Mouse (Mus musculus): Measurements from ENCODE around the gene Ildr1. TPM values are rescaled to one million over a fixed set of nuclear protein-coding genes. Genes with fewer than 3 reads are reported as not detected.

Gene Ildr1
- polyA plus RNA-seq, 1 experiment from 2014 or later, result not detected

DNA sequence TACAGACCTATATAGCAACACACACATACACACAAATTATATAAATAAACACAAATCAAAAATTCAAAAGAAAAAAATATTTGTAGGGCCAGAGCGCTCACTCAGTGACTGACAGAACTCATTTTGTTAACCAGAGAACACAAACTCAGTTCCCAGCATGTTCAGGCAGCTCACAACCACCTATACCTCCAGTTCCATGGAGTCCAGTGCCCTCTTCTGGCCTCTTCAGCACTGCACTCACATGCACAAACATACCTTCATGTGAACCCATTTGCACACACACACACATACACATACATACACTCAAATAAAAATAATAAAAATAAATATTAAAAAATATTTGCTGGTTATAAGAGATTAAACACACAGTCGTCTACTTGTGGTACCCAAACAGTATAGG is 17.0 kb downstream of the Ildr1 start:
- H3K4me2 ChIP-seq, result no peak overlapping the region
- H3K4me1 ChIP-seq (replicated peaks; ENCODE audit: control insufficient read depth, insufficient read depth, low read length), result no peaks in the 10 kb centered on the region
- H3K27me3 ChIP-seq (replicated peaks; ENCODE audit: control insufficient read depth, insufficient read depth, low read length), result no peaks in the 10 kb centered on the region
- ATAC-seq (replicated peaks; ENCODE audit: low FRiP score), result no peak
- 76% methylated on average over 2 of the region's 2 CpGs for WGBS
- H3K9ac ChIP-seq (ENCODE audit: low read depth, low read length), result no peak overlapping the region
- H3K9me3 ChIP-seq (ENCODE audit: control insufficient read depth, low read length), result no peaks in the 10 kb centered on the region
- no peak for DNase-seq (ENCODE audit: low spot score)
- H3K4me3 ChIP-seq (ENCODE audit: low read depth, low read length), result no peak overlapping the region
- H3K36me3 ChIP-seq (ENCODE audit: control insufficient read depth, insufficient read depth, low read length), result no peaks in the 10 kb centered on the region
- H3K27ac ChIP-seq (ENCODE audit: low read depth, low read length), result no peak overlapping the region

DNA sequence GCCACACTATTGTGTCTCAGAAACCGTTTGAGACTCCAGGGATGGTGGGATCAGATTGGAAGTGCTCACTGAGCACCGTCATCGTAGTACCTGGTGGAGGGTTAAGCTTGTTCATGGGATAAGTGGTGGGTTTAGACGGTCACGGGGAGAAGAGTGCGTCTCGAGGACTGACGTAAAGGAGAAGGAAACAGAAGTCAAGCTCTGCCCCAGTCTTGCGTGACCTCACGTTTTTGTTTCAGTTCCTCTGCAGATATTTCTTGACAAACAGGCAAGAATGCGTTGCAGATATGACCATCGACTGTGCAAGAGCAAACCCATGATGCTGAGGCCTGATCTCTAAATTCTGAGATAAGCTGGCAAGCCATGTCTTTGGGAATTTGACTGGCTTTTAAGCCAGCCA is 18.0 kb downstream of the Ildr1 start:
- Histone ChIP-seq H3K36me3 (ENCODE audit: control insufficient read depth, insufficient read depth, low read length) (no peaks in the 10 kb centered on the region), H3K9me3 (ENCODE audit: control insufficient read depth, low read length) (no peaks in the 10 kb centered on the region), H3K4me2 (no peak overlapping the region), H3K9ac (ENCODE audit: low read depth, low read length) (no peak overlapping the region), H3K4me3 (ENCODE audit: low read depth, low read length) (no peak overlapping the region), H3K4me1 (replicated peaks; ENCODE audit: control insufficient read depth, insufficient read depth, low read length) (no peaks in the 10 kb centered on the region), H3K27ac (ENCODE audit: low read depth, low read length) (no peak overlapping the region), H3K27me3 (replicated peaks; ENCODE audit: control insufficient read depth, insufficient read depth, low read length) (no peaks in the 10 kb centered on the region)
- 83% methylated on average over 12 of the region's 12 CpGs for WGBS
- ATAC-seq (replicated peaks; ENCODE audit: low FRiP score) (no peak), DNase-seq (ENCODE audit: low spot score) (no peak)

DNA sequence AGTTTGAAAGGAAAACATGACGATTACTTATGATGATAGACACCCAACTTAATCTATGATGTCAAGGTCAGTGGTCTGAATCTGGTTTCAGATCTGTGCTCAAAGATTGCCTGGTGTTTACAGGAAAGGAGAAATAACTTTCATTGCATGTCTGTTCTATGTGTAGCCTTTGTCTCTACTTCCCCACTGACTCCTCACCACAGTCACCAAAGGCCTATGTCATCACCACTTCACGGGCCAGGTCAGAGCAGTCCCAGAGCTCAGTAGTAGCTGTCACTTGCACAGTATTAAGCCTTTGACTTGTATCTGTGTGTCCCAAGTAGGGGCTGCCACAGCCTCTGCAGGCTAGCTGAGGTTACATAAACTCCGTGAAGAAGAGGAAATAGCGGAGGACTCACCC is 23.7 kb downstream of the Ildr1 start:
- no peaks in the 10 kb centered on the region for H3K9me3 ChIP-seq (ENCODE audit: control insufficient read depth, low read length)
- no peak overlapping the region for H3K4me2 ChIP-seq
- 60% methylated on average over 4 of the region's 4 CpGs for WGBS
- H3K9ac ChIP-seq (ENCODE audit: low read depth, low read length), result no peak overlapping the region
- no peak for ATAC-seq (replicated peaks; ENCODE audit: low FRiP score)
- H3K36me3 ChIP-seq (ENCODE audit: control insufficient read depth, insufficient read depth, low read length), result no peaks in the 10 kb centered on the region
- no peak overlapping the region for H3K4me3 ChIP-seq (ENCODE audit: low read depth, low read length)
- no peak overlapping the region for H3K27ac ChIP-seq (ENCODE audit: low read depth, low read length)
- no peaks in the 10 kb centered on the region for H3K4me1 ChIP-seq (replicated peaks; ENCODE audit: control insufficient read depth, insufficient read depth, low read length)
- peaks cover 11% of the 10 kb centered on the region; the same call in 1 of the 2 replicates for H3K27me3 ChIP-seq (replicated peaks; ENCODE audit: control insufficient read depth, insufficient read depth, low read length)
- DNase-seq (ENCODE audit: low spot score), result no peak

DNA sequence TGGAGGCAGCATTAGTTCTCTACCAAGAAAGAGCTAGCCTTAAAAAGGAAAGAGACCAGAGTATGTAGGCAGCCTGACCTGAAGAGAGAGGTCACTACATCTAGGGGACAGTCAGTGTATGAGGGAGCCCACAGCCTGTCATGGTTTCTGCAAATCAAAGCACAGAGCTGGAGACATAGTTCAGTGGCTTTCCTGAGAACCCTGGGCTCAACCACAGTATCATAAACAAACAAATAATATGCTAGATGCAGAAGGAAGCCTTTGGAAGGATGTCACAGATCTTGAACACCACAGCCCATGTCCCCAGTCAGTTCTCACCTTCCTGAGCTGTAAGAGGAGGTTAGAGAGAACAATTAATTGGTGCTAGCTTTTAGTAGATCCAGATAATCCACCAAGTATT is 24.9 kb downstream of the Ildr1 start:
- H3K4me3 ChIP-seq (ENCODE audit: low read depth, low read length), result no peak overlapping the region
- H3K4me2 ChIP-seq, result no peak overlapping the region
- no peak for DNase-seq (ENCODE audit: low spot score)
- H3K4me1 ChIP-seq (replicated peaks; ENCODE audit: control insufficient read depth, insufficient read depth, low read length), result no peaks in the 10 kb centered on the region
- no peaks in the 10 kb centered on the region for H3K36me3 ChIP-seq (ENCODE audit: control insufficient read depth, insufficient read depth, low read length)
- H3K27me3 ChIP-seq (replicated peaks; ENCODE audit: control insufficient read depth, insufficient read depth, low read length), result peaks cover 16% of the 10 kb centered on the region
- no peak overlapping the region for H3K27ac ChIP-seq (ENCODE audit: low read depth, low read length)
- H3K9me3 ChIP-seq (ENCODE audit: control insufficient read depth, low read length), result no peaks in the 10 kb centered on the region
- no peak overlapping the region for H3K9ac ChIP-seq (ENCODE audit: low read depth, low read length)
- ATAC-seq (replicated peaks; ENCODE audit: low FRiP score), result no peak

DNA sequence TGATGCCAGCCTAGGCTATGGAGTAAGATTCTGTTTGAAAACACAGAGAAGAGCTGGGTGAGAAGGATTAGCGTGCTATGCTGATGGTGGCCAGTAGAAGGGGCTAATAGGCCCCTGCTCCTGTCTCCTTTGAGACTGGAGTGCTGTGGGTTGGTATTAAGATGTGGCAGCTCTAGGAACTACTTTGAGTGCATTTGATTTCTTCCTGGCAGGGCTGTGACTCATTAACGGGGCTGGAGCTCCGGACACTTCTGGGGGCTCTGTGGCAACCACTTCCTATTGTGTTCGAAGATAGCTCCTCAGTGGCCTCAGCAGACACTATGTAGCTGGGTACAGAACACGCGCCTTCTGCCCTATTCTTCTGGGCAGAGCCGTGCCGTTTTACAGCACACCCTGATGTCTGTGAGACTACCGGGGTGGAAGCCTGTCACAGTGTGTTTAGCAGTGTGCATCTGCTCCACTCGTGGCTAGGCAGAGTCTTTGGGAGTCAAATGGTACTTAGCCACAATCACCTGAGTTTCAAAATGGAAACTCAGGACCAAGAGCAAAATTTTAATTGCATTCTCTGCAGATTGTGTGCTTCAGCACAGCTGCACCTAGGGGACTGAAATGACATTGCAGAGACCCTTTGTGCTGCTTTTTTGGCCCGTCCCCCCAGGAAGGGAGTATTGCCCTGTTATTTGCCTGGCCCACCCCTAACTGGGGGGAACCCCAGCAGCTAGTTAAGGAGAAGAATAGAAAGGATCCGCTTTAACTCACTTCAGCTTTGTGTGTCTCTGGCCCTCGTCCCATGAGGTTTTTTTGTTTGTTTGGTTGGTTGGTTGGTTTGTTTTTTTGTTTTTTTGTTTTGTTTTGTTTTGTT is 26.6 kb downstream of the Ildr1 start:
- Histone ChIP-seq H3K4me2 (no peak overlapping the region), H3K27ac (ENCODE audit: low read depth, low read length) (no peak overlapping the region), H3K9me3 (ENCODE audit: control insufficient read depth, low read length) (no peaks in the 10 kb centered on the region), H3K4me3 (ENCODE audit: low read depth, low read length) (no peak overlapping the region), H3K4me1 (replicated peaks; ENCODE audit: control insufficient read depth, insufficient read depth, low read length) (no peaks in the 10 kb centered on the region), H3K36me3 (ENCODE audit: control insufficient read depth, insufficient read depth, low read length) (no peaks in the 10 kb centered on the region), H3K27me3 (replicated peaks; ENCODE audit: control insufficient read depth, insufficient read depth, low read length) (peaks cover 18% of the 10 kb centered on the region), H3K9ac (ENCODE audit: low read depth, low read length) (no peak overlapping the region)
- ATAC-seq (replicated peaks; ENCODE audit: low FRiP score) (no peak), DNase-seq (ENCODE audit: low spot score) (no peak)
- WGBS, result 43% methylated on average over 13 of the region's 13 CpGs

DNA sequence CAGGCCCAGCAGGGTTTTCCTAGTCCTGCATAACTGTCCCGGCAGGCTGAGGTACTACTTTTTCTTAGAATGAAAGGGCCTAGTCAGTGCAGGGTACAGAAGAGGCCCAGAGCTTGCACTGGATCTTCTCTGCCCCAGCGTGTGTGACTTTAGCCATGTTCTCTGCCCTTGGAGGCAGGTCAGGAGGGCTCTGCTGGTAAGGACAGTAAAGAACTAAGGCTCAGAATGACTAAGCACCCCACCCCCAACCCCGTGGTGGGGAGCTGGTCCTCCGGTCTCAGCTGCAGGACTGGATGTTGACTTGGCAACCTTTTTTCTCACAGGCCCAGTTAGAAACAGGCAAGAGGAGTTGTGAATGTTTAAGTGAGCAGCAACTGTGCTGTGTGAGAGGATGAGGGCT is 29.0 kb downstream of the Ildr1 start:
- ATAC-seq (replicated peaks; ENCODE audit: low FRiP score) (no peak), DNase-seq (ENCODE audit: low spot score) (no peak)
- no peaks in the 10 kb centered on the region for H3K4me1 ChIP-seq (replicated peaks; ENCODE audit: control insufficient read depth, insufficient read depth, low read length)
- H3K4me3 ChIP-seq (ENCODE audit: low read depth, low read length), result no peak overlapping the region
- WGBS, result 25% methylated on average over 4 of the region's 4 CpGs
- H3K36me3 ChIP-seq (ENCODE audit: control insufficient read depth, insufficient read depth, low read length), result no peaks in the 10 kb centered on the region
- no peak overlapping the region for H3K27ac ChIP-seq (ENCODE audit: low read depth, low read length)
- H3K9ac ChIP-seq (ENCODE audit: low read depth, low read length), result no peak overlapping the region
- peaks cover 18% of the 10 kb centered on the region for H3K27me3 ChIP-seq (replicated peaks; ENCODE audit: control insufficient read depth, insufficient read depth, low read length)
- H3K9me3 ChIP-seq (ENCODE audit: control insufficient read depth, low read length), result no peaks in the 10 kb centered on the region
- H3K4me2 ChIP-seq, result no peak overlapping the region

DNA sequence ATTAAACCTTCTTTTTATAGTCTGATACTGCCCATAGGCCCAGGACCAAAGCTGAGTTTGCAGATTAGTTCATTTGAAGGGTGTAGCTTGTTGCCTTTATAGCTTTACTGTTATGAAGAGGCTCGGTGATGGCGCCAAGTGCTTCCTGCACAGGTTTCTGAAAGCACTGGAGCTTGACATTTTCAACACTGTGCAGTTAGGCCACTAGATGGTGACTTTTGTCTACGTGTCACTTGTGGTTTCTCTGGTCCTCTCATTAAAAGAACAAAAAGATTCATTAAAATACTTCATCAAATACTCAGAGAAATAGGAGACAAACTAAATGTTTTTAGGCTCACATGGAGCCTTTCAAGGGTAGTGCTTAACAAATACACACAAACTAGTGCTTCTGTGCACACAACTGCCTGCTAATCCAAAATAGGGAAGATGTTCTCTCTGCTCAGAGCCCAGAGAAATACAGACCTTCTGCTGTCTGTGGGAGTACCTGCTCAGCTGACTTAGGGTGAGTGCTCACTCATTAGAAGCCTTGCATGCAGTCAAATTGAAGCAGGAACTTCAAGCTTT is 30.2 kb downstream of the Ildr1 start:
- ATAC-seq (replicated peaks; ENCODE audit: low FRiP score) (no peak), DNase-seq (ENCODE audit: low spot score) (no peak)
- Histone ChIP-seq H3K9ac (ENCODE audit: low read depth, low read length) (no peak overlapping the region), H3K27ac (ENCODE audit: low read depth, low read length) (no peak overlapping the region), H3K36me3 (ENCODE audit: control insufficient read depth, insufficient read depth, low read length) (no peaks in the 10 kb centered on the region), H3K27me3 (replicated peaks; ENCODE audit: control insufficient read depth, insufficient read depth, low read length) (peaks cover 18% of the 10 kb centered on the region), H3K4me3 (ENCODE audit: low read depth, low read length) (no peak overlapping the region), H3K4me1 (replicated peaks; ENCODE audit: control insufficient read depth, insufficient read depth, low read length) (no peaks in the 10 kb centered on the region), H3K9me3 (ENCODE audit: control insufficient read depth, low read length) (no peaks in the 10 kb centered on the region), H3K4me2 (no peak overlapping the region)
- 56% methylated on average over 3 of the region's 3 CpGs for WGBS

DNA sequence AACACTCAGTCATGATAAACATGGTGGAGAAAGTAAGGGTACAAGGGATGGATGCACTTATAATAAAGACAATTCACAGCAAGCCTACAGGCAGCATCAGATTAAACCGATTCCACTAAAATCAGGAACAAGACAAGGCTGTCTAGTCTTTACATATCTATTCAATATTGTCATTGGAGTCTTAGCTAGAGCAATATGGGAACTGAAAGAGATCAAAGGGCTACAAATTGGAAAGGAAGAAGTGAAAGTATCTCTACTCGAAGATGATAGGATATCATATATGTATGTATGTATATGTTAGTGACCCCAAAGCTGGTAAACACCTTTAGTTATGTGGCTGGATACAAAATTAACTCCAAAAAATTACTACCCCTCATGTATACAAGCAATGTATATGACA is 35.2 kb downstream of the Ildr1 start:
- Histone ChIP-seq H3K36me3 (ENCODE audit: control insufficient read depth, insufficient read depth, low read length) (no peaks in the 10 kb centered on the region), H3K27me3 (replicated peaks; ENCODE audit: control insufficient read depth, insufficient read depth, low read length) (peaks cover 3% of the 10 kb centered on the region; the same call in 1 of the 2 replicates), H3K27ac (ENCODE audit: low read depth, low read length) (no peak overlapping the region), H3K4me2 (no peak overlapping the region), H3K9me3 (ENCODE audit: control insufficient read depth, low read length) (no peaks in the 10 kb centered on the region), H3K4me3 (ENCODE audit: low read depth, low read length) (no peak overlapping the region), H3K9ac (ENCODE audit: low read depth, low read length) (no peak overlapping the region), H3K4me1 (replicated peaks; ENCODE audit: control insufficient read depth, insufficient read depth, low read length) (no peaks in the 10 kb centered on the region)
- no peak for ATAC-seq (replicated peaks; ENCODE audit: low FRiP score)
- 91% methylated on average over 2 of the region's 2 CpGs for WGBS
- no peak for DNase-seq (ENCODE audit: low spot score)

DNA sequence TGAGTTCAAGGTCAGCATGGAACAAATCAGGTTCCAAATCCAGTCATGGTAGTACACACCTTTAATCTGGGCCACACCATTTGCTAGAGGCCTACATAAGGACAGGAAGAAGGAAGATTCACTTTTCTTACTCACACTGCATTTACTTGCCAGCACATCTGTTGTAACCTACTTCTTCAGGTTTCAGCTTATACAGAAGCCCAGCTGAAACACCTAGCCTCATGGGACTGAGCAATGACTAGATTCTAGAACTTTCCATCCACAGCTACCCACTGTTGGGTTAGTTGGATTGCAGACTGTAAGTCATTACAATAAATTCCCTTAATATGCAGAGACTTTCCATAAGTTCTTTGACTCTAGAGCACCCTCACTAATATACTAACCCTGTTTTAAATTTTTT is 38.8 kb downstream of the Ildr1 start:
- no peaks in the 10 kb centered on the region for H3K9me3 ChIP-seq (ENCODE audit: control insufficient read depth, low read length)
- no peak overlapping the region for H3K9ac ChIP-seq (ENCODE audit: low read depth, low read length)
- H3K4me2 ChIP-seq, result no peak overlapping the region
- H3K4me3 ChIP-seq (ENCODE audit: low read depth, low read length), result no peak overlapping the region
- no peak overlapping the region for H3K27ac ChIP-seq (ENCODE audit: low read depth, low read length)
- H3K36me3 ChIP-seq (ENCODE audit: control insufficient read depth, insufficient read depth, low read length), result no peaks in the 10 kb centered on the region
- H3K27me3 ChIP-seq (replicated peaks; ENCODE audit: control insufficient read depth, insufficient read depth, low read length), result no peaks in the 10 kb centered on the region
- no peaks in the 10 kb centered on the region for H3K4me1 ChIP-seq (replicated peaks; ENCODE audit: control insufficient read depth, insufficient read depth, low read length)
- DNase-seq (ENCODE audit: low spot score) (no peak), ATAC-seq (replicated peaks; ENCODE audit: low FRiP score) (no peak)

All from liver, embryonic 11.5 days (tissue).